Mouse (Mus musculus): Measurements from ENCODE around the gene Dohh. TPM values are rescaled to one million over a fixed set of nuclear protein-coding genes. Genes with fewer than 3 reads are reported as not detected.
A peak's percentile ranks its signal among the peaks of the same experiment; 100 is the strongest.

Gene Dohh
- polyA plus RNA-seq, 1 experiment = 79.2 TPM

DNA sequence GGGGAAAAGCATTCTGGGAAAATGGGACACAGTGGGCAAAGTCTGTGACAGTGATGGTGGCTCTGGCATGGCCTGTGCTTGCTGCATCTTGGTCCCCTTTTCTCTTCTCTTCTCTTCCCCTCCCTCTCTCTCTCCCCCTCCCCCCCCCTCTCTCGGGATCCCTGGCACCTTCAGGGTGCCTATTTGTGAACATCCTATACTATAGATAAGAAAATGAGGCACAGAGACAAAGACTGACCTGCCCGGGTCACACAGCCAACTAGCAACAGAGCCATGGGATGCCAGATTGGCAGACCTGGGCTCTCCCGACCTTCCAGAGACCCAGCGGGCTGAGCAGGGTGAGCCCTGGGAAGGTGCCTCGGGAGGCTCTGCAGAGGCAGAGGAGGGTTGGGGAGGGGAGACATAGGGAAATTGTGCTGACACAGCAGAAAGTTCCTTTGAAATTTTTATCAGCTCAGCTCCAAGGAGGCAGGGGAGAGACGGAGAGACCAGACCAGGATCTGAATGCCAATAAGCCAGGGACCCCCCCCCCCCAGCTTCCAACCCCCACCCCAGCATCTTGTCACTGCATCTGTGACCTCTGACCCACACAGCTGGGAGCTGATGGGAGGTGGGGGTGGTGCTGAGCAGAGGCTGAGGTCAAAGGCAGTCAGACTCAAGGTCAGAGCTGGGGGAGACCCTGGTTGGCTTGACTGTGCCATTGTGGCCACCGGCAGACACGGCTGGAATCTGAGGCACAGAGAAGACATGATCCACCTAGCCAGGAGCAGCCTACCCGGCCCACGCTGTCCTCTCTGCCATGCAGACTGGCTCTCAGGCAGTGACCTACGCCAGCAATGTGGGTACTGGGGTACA is 34.2 kb downstream of the Dohh start:
- peaks cover 68% of the 10 kb centered on the region for H3K4me1 ChIP-seq (ENCODE audit: control insufficient read depth, insufficient read depth, low read length)
- no peak for DNase-seq
- TF ChIP-seq CTCF (IDR thresholded peaks at IDR 0.05; ENCODE audit: insufficient read depth, low read length) = no peak
- TF ChIP-seq POLR2A (IDR thresholded peaks at IDR 0.05; ENCODE audit: borderline replicate concordance, extremely low read depth, low read depth, low read length) = no peak
- WGBS = 62% methylated on average over 11 of the region's 11 CpGs
- no peak overlapping the region for H3K4me3 ChIP-seq (replicated peaks; ENCODE audit: extremely low read depth, low read depth, low read length)

DNA sequence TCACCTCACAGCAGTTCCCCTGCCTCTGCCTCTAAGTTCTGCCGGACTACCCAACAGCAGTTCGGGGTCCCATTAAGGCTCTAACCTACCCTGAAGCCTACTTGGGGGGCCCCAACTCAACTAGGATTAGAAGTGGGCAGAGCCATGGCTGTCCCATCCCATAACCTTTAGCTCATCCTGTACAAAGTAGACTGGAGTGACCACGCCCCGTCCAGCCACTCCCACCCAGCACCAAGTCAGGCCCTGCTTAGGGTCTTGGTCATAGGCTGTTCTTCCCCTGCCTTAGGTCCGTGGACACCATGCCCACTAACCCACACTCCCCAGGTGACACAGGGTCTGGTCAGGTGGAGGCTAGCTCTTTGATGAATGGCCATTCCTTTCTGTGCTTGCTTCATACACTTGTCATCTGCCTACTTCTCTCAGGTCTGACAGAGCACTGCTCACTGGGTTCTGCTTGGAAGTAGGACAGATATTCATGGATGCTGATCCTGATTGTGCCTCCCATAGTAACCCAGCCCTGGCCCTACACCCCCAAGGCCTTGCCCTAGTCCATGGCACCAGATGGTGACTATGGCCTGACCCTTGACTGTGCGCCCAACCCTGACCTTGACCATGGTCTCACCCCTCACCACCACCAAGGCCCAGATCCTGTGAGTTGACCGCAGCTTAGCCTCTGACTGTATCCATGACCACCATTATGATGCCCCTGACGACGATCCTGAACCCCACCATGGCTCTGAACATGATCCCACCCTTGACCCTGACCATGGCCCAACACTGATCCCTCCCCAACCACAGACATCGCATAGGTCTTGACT is 35.1 kb downstream of the Dohh start:
- Histone ChIP-seq H3K4me3 (replicated peaks; ENCODE audit: extremely low read depth, low read depth, low read length) (no peak overlapping the region), H3K4me1 (ENCODE audit: control insufficient read depth, insufficient read depth, low read length) (peaks cover 69% of the 10 kb centered on the region)
- 87% methylated on average over 10 of the region's 10 CpGs for WGBS
- no peak for DNase-seq
- TF ChIP-seq CTCF (IDR thresholded peaks at IDR 0.05; ENCODE audit: insufficient read depth, low read length) (no peak), POLR2A (IDR thresholded peaks at IDR 0.05; ENCODE audit: borderline replicate concordance, extremely low read depth, low read depth, low read length) (no peak)

DNA sequence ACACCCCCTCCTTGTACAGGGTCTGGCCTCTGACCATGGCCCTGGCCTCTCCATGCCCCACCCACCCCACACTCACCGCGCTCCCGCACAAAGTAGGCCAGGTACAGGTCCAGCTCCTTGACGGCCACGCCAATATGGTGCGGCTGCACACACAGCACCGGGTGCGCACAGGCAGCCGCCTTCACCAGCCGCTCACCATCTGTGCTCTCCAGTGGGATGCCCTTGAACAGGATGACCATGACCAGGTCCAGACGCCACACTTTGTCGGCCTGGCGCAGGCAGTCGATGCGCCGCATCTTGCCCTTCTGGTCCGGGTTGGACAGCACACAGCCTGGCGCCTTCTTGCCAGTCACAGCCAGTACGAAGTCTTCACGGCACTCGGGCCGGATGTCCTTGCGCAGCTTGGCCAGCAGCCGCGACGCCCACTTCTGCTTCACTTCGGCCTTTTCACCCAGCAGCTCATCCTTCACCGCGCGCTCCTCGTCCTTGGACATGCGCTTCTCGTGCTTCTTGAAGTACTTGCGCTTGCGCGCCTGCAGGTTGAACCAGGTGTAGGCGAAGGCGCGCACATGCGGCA is 36.1 kb downstream of the Dohh start:
- Histone ChIP-seq H3K4me1 (ENCODE audit: control insufficient read depth, insufficient read depth, low read length) (peaks cover 66% of the 10 kb centered on the region), H3K4me3 (replicated peaks; ENCODE audit: extremely low read depth, low read depth, low read length) (no peak overlapping the region)
- TF ChIP-seq POLR2A (IDR thresholded peaks at IDR 0.05; ENCODE audit: borderline replicate concordance, extremely low read depth, low read depth, low read length) = no peak
- no peak for TF ChIP-seq CTCF (IDR thresholded peaks at IDR 0.05; ENCODE audit: insufficient read depth, low read length)
- 87% methylated on average over 40 of the region's 40 CpGs for WGBS
- DNase-seq = peak; percentile 9

DNA sequence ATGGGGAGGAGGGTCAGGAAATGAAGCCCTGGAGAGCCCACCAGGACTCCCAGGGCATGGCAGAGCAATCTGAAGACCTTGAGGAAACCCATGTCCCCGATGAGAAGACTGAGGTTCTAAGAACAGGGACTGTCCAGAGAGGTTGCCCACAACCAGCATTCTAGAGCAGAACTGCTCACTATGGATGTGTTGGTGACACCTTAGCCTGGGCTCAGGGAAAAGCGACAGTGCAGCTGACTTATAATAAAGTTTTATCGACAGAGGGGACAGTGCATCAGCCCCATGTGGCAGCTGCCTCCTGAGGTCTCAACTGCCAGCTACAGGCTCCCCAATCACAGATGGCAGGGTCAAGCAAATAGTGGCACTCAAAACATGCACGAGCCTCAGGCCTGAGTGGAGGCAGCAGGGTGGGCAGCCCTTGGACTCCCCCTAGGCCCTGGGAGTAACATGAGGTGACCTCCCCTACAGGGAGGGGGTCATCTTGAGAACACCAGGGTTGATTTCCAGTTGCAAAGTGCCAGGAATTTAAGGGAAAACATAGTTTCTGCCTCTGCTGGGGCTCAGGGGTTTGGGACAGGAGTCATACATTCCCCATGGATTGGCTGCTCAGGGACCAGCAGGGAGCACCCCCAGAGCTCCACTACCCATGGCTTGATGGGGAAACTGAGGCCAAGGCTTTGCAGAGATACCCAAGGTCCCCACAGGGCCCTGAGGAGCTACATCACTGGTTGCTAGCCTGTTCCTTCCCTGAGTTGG is 37.0 kb downstream of the Dohh start:
- DNase-seq = peak; percentile 12
- WGBS = 73% methylated on average over 4 of the region's 4 CpGs
- TF ChIP-seq POLR2A (IDR thresholded peaks at IDR 0.05; ENCODE audit: borderline replicate concordance, extremely low read depth, low read depth, low read length) (no peak), CTCF (IDR thresholded peaks at IDR 0.05; ENCODE audit: insufficient read depth, low read length) (no peak)
- Histone ChIP-seq H3K4me1 (ENCODE audit: control insufficient read depth, insufficient read depth, low read length) (peaks cover 62% of the 10 kb centered on the region), H3K4me3 (replicated peaks; ENCODE audit: extremely low read depth, low read depth, low read length) (no peak overlapping the region)

DNA sequence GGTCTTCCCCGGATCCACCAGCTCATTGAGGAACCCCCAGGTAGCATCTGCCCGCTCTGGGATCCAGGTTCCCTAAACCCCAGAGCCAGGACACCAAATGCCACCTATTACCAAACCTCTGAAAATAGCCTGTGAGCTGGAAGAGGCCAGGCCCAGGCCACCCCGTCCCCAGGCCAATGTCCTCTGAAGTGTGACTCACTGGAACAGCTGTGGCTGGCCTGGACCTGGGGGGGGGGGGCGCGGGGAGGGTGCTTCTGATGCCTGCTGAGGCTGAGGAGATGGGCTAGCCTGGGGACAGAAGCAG is 37.5 kb downstream of the Dohh start:
- WGBS = 68% methylated on average over 5 of the region's 5 CpGs
- H3K4me3 ChIP-seq (replicated peaks; ENCODE audit: extremely low read depth, low read depth, low read length) = no peak overlapping the region
- TF ChIP-seq CTCF (IDR thresholded peaks at IDR 0.05; ENCODE audit: insufficient read depth, low read length) (no peak), POLR2A (IDR thresholded peaks at IDR 0.05; ENCODE audit: borderline replicate concordance, extremely low read depth, low read depth, low read length) (no peak)
- H3K4me1 ChIP-seq (ENCODE audit: control insufficient read depth, insufficient read depth, low read length) = peaks cover 57% of the 10 kb centered on the region
- no peak for DNase-seq

DNA sequence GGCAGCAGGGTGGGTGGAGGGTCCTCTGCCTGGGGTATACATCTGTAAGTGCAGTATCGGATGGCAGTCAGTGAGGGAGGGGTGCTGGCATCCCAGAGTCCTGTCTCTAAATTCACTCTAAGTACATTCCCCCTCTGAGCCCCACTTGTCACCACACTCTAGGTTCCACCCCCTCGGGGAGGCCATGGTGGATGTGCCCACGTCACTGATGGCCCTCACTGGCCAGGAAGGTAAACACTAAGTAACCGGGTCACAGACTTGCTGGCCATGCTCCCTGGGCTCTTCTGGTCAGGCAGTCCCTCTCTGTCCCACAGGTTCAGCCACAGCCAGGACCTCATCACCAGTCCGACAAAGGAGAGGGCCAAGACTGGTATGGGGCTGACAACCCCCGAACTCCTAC is 38.0 kb downstream of the Dohh start:
- TF ChIP-seq POLR2A (IDR thresholded peaks at IDR 0.05; ENCODE audit: borderline replicate concordance, extremely low read depth, low read depth, low read length) (no peak), CTCF (IDR thresholded peaks at IDR 0.05; ENCODE audit: insufficient read depth, low read length) (no peak)
- peaks cover 54% of the 10 kb centered on the region for H3K4me1 ChIP-seq (ENCODE audit: control insufficient read depth, insufficient read depth, low read length)
- H3K4me3 ChIP-seq (replicated peaks; ENCODE audit: extremely low read depth, low read depth, low read length) = no peak overlapping the region
- DNase-seq = peak; percentile 55
- 47% methylated on average over 6 of the region's 6 CpGs for WGBS

DNA sequence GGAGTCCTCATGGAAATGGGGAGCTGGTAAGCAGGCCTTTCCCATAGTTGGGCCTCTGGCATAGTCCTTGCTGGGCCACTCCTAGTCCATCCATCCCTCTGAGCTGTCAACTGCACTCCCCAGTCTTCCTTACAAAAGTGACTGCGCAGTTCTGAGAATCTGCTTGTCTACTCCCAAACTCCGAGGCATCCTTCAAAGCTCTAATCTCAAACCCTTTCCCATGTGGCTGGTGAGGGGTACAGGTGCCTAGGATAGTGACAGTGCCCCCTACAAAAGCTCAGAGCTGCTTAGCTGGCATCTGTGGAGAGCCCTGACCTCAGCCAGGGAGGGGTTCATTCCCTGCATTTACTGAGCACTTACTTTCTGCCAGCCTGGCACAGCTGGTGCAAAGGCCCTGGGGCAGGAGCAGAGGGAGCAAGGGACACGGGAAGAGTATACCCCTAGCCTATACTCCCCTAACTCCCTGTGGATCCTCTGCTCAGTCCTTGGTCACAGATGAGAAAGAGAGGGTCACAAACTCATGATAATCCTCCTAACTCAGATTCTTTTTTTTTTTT is 38.5 kb downstream of the Dohh start:
- no peak for DNase-seq
- peaks cover 49% of the 10 kb centered on the region for H3K4me1 ChIP-seq (ENCODE audit: control insufficient read depth, insufficient read depth, low read length)
- no peak overlapping the region for H3K4me3 ChIP-seq (replicated peaks; ENCODE audit: extremely low read depth, low read depth, low read length)
- TF ChIP-seq POLR2A (IDR thresholded peaks at IDR 0.05; ENCODE audit: borderline replicate concordance, extremely low read depth, low read depth, low read length) (no peak), CTCF (IDR thresholded peaks at IDR 0.05; ENCODE audit: insufficient read depth, low read length) (no peak)
- WGBS = 80% methylated on average over 3 of the region's 3 CpGs

DNA sequence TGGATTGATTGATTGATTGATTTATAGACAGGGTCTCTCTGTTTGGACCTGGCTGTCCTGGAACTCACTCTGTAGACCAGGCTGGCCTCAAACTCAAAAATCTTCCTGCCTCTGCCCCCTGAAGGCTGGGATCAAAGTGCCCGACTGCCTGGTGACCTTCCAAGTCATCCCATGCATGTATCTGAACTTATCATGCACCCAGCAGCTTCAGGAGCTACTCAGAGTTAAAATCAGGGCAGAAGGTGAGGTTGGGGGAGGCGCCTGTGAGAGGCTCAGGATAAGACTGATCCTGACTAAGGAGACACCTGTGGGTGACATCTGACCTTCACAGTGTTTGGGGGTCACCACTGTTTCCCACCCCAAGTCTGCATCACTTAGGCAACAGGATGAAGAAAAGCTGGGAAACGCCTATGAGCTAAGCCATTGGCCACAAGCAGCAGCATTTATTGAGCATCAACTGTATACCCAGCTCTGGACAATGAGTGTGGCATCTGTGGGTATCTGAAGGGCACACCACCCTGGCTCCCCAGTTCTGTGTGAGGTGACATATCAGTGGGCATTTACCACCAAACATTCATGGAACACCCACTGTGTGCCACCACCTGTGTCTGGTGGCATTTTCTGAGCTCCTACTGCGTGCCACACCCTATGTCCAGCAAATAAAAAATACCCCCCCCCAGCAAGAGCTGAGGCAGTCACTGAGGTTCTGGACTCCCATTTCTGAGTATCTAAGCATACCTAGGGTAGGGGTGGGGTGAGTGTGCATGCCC is 39.4 kb downstream of the Dohh start:
- TF ChIP-seq POLR2A (IDR thresholded peaks at IDR 0.05; ENCODE audit: borderline replicate concordance, extremely low read depth, low read depth, low read length) (no peak), CTCF (IDR thresholded peaks at IDR 0.05; ENCODE audit: insufficient read depth, low read length) (no peak)
- peaks cover 45% of the 10 kb centered on the region for H3K4me1 ChIP-seq (ENCODE audit: control insufficient read depth, insufficient read depth, low read length)
- no peak for DNase-seq
- 67% methylated on average over 4 of the region's 4 CpGs for WGBS
- no peak overlapping the region for H3K4me3 ChIP-seq (replicated peaks; ENCODE audit: extremely low read depth, low read depth, low read length)

Data from lung, adult 2 months (tissue).